Mouse (Mus musculus) right cerebral cortex, postnatal 25 days (tissue): ENCODE data around the gene 4930516K23Rik.

Source experiments
- DNase-seq: peaks from one replicate; pipeline ENCODE4 v3.0.0; 2022

4930516K23Rik gene

DNA sequence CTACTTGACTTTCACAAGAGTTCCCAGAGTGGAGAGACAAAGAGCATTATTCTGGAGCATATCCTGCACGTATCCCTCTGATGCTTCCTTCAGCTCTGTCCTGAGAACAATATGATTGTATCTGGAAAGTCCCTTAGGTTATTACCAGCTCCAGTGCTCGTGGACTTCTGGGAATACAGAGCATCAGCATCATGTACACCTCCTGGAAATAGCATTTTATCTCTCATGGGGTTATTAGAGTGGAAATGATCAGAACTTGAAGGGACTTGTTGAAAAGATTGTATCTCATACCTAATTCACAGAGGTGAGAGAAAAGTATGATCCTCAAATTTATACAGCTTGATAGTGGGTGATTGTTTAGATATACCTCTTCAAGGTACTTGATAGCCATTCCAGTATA lies at the start of gene 4930516K23Rik:
TSS of gene 4930516K23Rik (minus strand) at position 101 of the 400 bp plus-strand sequence.
- no peak for DNase-seq

DNA sequence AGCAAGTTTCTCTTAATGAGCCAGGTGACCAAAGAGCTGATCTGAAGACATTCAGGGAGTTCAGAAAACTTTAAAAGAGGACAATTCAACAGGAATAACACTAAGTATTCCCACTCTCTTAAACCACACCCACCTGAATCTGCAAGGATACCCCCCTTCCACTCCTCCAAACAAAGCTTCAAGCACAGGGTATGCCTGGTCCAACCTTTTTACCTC lies 43.4 kb upstream of the 4930516K23Rik start, which contains the start of gene Olfr646:
TSS of gene Olfr646 (plus strand) at position 117 of the 216 bp plus-strand sequence.
- DNase-seq, result no peak

GRCm38 (mm10) chr7:104103913-104104756 lies 42.9 kb upstream of the 4930516K23Rik start:
- no peak for DNase-seq

DNA sequence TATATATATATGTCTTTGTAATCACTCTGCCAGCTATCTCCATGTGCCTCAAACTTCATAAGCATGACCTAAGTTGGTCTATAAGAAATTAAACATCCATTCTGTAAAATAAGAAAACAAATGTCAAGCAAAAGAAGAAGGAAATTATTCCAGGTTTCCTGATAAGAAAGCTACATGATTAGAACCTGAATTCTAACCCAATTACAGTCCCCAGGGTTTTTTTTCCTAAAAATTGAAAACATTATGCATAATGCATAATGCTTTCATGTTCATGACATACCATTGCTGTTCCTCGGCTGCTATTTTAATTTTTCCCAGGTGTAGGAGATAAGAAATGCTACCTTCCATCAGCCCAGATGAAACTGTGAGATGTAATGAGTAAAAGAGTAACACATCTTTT lies 24.1 kb upstream of the 4930516K23Rik start, which contains the start of gene Olfr645:
TSS of gene Olfr645 (minus strand) at position 101 of the 400 bp plus-strand sequence.
- DNase-seq, result no peak

DNA sequence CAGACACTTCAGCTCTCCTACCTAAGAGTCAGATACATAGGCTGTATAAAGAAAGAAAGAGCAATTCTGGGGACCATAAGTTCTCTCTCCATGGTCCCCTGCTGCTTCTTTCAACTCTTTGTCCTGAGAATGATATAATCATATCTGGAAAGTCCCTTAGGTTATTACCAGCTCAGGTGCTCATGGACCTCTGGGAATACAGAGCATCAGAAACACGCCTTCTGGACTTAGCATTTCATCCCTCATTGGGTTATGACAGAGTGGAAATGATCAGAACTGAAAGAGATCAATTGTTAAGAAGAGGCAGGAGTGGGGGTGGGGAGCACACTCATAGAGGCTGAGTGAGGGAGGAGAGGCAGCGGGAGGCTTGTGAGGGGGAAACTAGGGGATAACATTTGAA lies 10.5 kb upstream of the 4930516K23Rik start, which contains the start of gene Olfr644:
TSS of gene Olfr644 (minus strand) at position 101 of the 400 bp plus-strand sequence.
- no peak for DNase-seq

DNA sequence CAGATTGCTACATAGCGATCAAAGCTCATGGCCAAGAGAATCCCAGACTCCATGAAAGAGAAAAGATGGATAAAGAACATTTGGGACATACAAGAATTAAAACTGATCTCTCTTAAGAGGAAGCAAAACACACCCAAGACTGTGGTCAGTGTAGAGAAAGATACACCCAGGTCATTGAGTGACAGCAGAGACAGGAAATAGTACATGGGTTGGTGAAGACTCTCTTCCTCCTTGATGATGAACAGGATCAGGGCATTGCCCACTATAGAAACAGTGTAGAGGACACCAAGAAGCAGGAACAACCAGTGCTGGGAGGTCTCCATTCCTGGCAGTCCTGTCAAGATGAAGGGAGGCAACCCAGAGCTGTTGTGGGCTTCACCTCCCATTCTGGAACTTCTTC lies 2.0 kb downstream of the 4930516K23Rik start:
- no peak for DNase-seq

DNA sequence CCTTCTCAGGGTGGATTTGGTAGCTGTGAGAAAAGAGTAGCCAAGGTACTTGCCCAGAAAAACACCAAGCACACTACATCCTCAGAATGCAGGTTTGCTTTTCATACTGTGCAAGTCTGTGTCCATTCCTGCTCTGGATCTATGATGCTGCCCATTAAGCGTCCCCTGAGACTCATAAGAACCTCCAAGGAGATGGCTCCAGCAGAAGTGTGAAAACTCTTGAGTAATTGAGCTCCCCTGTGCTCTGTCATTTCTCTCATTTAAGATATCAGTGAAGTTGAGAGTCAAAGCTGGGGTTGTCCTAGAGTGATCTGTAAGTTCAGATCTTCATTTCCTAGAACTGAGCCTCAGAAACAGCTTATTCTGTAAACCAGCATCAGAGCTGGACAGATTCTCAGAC lies 8.7 kb downstream of the 4930516K23Rik start, which contains the start of gene Olfr642:
TSS of gene Olfr642 (minus strand) at position 101 of the 400 bp plus-strand sequence.
- no peak for DNase-seq

DNA sequence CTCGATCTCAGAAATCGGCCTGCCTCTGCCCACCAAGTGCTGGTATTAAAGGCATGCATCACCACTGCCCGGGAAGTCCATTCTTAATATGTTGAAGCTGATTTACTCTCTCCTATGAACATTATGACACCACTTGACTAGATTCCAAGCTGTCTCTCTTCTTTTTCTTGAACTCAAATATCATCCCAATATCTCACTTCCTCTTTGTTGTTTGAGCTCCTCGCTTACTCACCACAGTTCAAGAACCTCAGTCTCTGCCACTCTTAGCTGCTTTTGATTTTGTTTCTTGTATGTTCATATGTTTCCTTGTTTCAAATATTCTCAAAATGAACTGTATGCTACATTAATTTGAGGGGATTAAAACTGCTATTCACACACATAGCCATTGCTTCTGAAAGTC lies 10.5 kb downstream of the 4930516K23Rik start:
- DNase-seq, result no peak

GRCm38 (mm10) chr7:104035145-104035544 lies 26.1 kb downstream of the 4930516K23Rik start, which contains the start of gene Olfr641:
Olfr641 (plus strand) TSS chr7:104035445.
- no peak for DNase-seq

- no peak for DNase-seq
These were observed 34.3 kb downstream of the 4930516K23Rik start for GRCm38 (mm10) chr7:104026978-104027377.

- no peak for DNase-seq
These were observed 35.8 kb downstream of the 4930516K23Rik start, which contains the start of gene Olfr640 for GRCm38 (mm10) chr7:104025473-104025872. Olfr640 (minus strand) TSS chr7:104025573.

- no peak for DNase-seq
These were observed 39.6 kb downstream of the 4930516K23Rik start for GRCm38 (mm10) chr7:104021651-104022050.

DNA sequence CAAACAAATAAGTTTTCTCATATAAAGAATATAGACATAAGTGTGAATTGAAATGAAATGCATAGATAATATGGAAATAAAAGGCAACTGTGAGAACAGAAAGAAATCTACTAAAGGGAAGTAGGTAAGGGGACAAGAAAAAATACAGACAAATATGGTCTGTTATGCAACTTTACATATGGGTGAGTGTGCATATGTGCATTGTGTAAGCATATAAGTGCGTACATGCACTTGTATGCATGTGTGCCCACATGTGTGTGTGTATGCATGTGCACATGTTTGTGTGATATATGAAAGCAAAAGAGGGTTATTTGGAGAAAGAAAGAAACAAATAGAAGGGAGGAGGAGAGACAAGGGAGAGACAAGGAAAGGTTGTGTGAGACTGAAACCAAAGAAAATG lies 42.3 kb downstream of the 4930516K23Rik start:
- DNase-seq, result no peak

DNA sequence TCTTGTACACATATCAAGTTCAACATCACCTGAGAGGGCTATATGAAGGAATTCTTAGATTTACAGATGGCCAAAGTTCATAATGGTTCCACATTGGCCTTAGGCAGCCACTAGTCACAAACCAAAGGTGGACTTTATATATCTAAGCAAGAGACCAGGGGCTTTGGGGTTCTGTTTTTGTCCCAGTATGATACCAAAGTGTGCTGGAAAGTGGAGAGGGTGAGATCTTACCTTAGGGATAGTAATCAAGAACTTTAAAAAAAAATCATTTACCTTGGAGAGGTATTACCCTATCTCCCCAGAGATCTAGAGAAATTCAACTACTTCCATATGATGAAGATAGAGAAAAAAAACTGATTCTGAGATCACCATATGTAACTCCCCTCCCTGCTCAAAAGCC lies 44.0 kb downstream of the 4930516K23Rik start, which contains the start of gene Olfr639:
TSS of gene Olfr639 (minus strand) at position 101 of the 400 bp plus-strand sequence.
- DNase-seq, result no peak
